34 mouse cellular contexts compared by ENCODE assay signal in the genomic region with DNA sequence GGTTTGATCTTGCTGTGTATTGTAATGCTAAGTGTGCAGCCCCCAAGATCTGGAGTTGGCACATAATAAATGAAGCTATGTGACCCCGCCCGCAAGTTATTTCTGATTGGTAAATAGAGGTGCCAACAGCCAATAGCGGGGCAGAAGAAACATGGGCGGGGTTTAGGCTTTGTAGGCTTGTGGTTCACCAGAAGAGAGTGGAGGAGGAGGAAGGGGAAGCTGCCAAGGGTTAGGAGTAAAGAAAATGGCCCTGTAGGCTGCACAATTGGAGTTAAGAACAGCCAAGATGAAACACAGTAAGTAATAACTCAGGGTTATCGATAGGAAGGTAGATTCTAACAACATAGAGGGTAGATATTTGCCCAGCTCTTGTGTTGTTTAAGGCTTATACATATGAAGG. TPM values are rescaled to one million over a fixed set of nuclear protein-coding genes. Genes with fewer than 3 reads are reported as not detected.
A peak's percentile ranks its signal among the peaks of the same experiment; 100 is the strongest.
DNase-seq lines count a peak whose midpoint lies in the region; ATAC-seq and TF ChIP-seq lines count a peak whose summit lies in the region.
"Had no signal": no experiment of that assay in that cellular context is flagged by ENCODE, and none has a peak within 500 bp of the region (broad histone marks: within the 10 kb centered on the region; RNA-seq: fewer than 3 reads in every experiment).

No protein-coding gene starts in this region.

- no peaks in the 10 kb centered on the region for H3K79me2 ChIP-seq in CH12.LX (replicated peaks; ENCODE audit: control insufficient read depth, extremely low read depth, insufficient read depth, poor library complexity, severe bottlenecking)

- no peak for TF ChIP-seq EP300 in CH12.LX (IDR thresholded peaks at IDR 0.05; ENCODE audit: low read length)

- ATAC-seq in forebrain, embryonic 16.5 days: peak; percentile 16; the same call in 1 of the 2 replicates
- ATAC-seq in granulocyte monocyte progenitor cell, adult 5-6 weeks (replicated peaks; ENCODE audit: poor library complexity, severe bottlenecking): peak; percentile 52
- no peak for ATAC-seq in frontal cortex, adult (ENCODE audit: low TSS enrichment)
- ATAC-seq: liver, postnatal 0 days had no signal

- H3K9me3 ChIP-seq in forebrain, embryonic 16.5 days (ENCODE audit: control insufficient read depth, low read length): no peaks in the 10 kb centered on the region
- no peaks in the 10 kb centered on the region for H3K9me3 ChIP-seq in forebrain, embryonic 10.5 days
- H3K9me3 ChIP-seq in CH12.LX (replicated peaks; ENCODE audit: low read length): no peaks in the 10 kb centered on the region
- H3K9me3 ChIP-seq: embryonic facial prominence, embryonic 10.5 days; embryonic facial prominence, embryonic 15.5 days; heart, embryonic 10.5 days; heart, embryonic 15.5 days; hindbrain, embryonic 13.5 days; kidney, embryonic 15.5 days; limb, embryonic 13.5 days; megakaryocyte, embryonic 14.5 days had no signal

- no peaks in the 10 kb centered on the region for H3K27me3 ChIP-seq in forebrain, embryonic 16.5 days (replicated peaks; ENCODE audit: control insufficient read depth, insufficient read depth, low read length)
- H3K27me3 ChIP-seq in forebrain, embryonic 10.5 days (ENCODE audit: poor library complexity, severe bottlenecking): peaks cover 4% of the 10 kb centered on the region; the same call in 1 of the 2 replicates
- no peaks in the 10 kb centered on the region for H3K27me3 ChIP-seq in CH12.LX (replicated peaks)
- H3K27me3 ChIP-seq: embryonic facial prominence, embryonic 15.5 days; hindbrain, embryonic 13.5 days; kidney, embryonic 15.5 days; megakaryocyte, embryonic 14.5 days had no signal

- DNase-seq in forebrain, embryonic 10.5 days (ENCODE audit: extremely low spot score, low spot score): no peak
- DNase-seq in CH12.LX (ENCODE audit: extremely low read depth): peak; percentile 85
- DNase-seq in kidney, postnatal 14 days: no peak
- no peak for DNase-seq in adrenal gland, adult 2 months
- DNase-seq: adrenal gland, postnatal 14 days; B cell, adult 2 months; cerebellum, adult 18-20 months; cerebellum, postnatal 10 days; gastrocnemius, postnatal 14 days; heart, adult 11 months; kidney, adult 18-20 months; kidney, postnatal 36 days; liver, postnatal 0 days; lung, postnatal 36 days; midbrain, embryonic 14.5 days; thymus, postnatal 25 days had no signal

- no peak for TF ChIP-seq RAD21 in CH12.LX (IDR thresholded peaks at IDR 0.05; ENCODE audit: low read depth, low read length)

- H3K27ac ChIP-seq in forebrain, embryonic 16.5 days (ENCODE audit: low read length): no peak overlapping the region
- no peak overlapping the region for H3K27ac ChIP-seq in forebrain, embryonic 10.5 days
- H3K27ac ChIP-seq in CH12.LX (ENCODE audit: insufficient read depth, low read depth): no peak overlapping the region
- H3K27ac ChIP-seq: embryonic facial prominence, embryonic 10.5 days; embryonic facial prominence, embryonic 15.5 days; heart, embryonic 10.5 days; heart, embryonic 15.5 days; hindbrain, embryonic 13.5 days; kidney, embryonic 15.5 days; layer of hippocampus, adult 2 months; limb, embryonic 13.5 days had no signal

- H3K36me3 ChIP-seq in forebrain, embryonic 16.5 days (ENCODE audit: control insufficient read depth, insufficient read depth): no peaks in the 10 kb centered on the region
- no peaks in the 10 kb centered on the region for H3K36me3 ChIP-seq in forebrain, embryonic 10.5 days (replicated peaks)
- H3K36me3 ChIP-seq in CH12.LX (replicated peaks in 1 of 2; ENCODE audit: control insufficient read depth in 1 of 2, insufficient read depth in 1 of 2, low read length in 1 of 2): peaks cover 0 to 11% of the 10 kb centered on the region in 2 experiments
- H3K36me3 ChIP-seq: embryonic facial prominence, embryonic 10.5 days; embryonic facial prominence, embryonic 15.5 days; heart, embryonic 10.5 days; heart, embryonic 15.5 days; hindbrain, embryonic 13.5 days; kidney, embryonic 15.5 days; limb, embryonic 13.5 days had no signal

- TF ChIP-seq CTCF in CH12.LX (conservative IDR thresholded peaks at IDR 0.05 in 1 of 2, IDR thresholded peaks at IDR 0.05 in 1 of 2; ENCODE audit: low read depth in 2 of 2, low read length in 2 of 2): no peak

- no peak overlapping the region for H3K4me2 ChIP-seq in forebrain, embryonic 16.5 days (ENCODE audit: low read length)
- H3K4me2 ChIP-seq in CH12.LX (ENCODE audit: insufficient read depth, low read depth, poor library complexity, severe bottlenecking): peak overlapping the region; percentile 79
- H3K4me2 ChIP-seq: embryonic facial prominence, embryonic 15.5 days; heart, embryonic 15.5 days; hindbrain, embryonic 13.5 days; kidney, embryonic 15.5 days; limb, embryonic 13.5 days; liver, embryonic 11.5 days had no signal

- dilution Hi-C loops in CH12.LX (cut with MboI; ENCODE audit: extremely low pct_ligation_motif_present, extremely low pct_unique_long_range_greater_than_20kb, low sequenced_read_pairs): no loop called here

- WGBS in forebrain, embryonic 16.5 days: 76% methylated on average over 5 of the region's 5 CpGs
- 80% methylated on average over 5 of the region's 5 CpGs for whole genome bisulfite sequencing in forebrain, embryonic 10.5 days

- H3K9ac ChIP-seq in forebrain, embryonic 16.5 days (replicated peaks; ENCODE audit: low read depth, low read length): no peak overlapping the region
- H3K9ac ChIP-seq in CH12.LX (ENCODE audit: insufficient read depth, low read depth): peak overlapping the region; percentile 37
- H3K9ac ChIP-seq: embryonic facial prominence, embryonic 15.5 days; heart, embryonic 15.5 days; hindbrain, embryonic 13.5 days; kidney, embryonic 15.5 days; limb, embryonic 13.5 days; liver, postnatal 0 days had no signal

- in situ Hi-C loops in CH12.LX (cut with MboI; ENCODE audit: low pct_ligation_motif_present, low pct_unique_long_range_greater_than_20kb, low sequenced_read_pairs): no loop called here

- H3K4me3 ChIP-seq in forebrain, embryonic 16.5 days (replicated peaks; ENCODE audit: low read length): no peak overlapping the region
- H3K4me3 ChIP-seq in forebrain, embryonic 10.5 days: no peak overlapping the region
- peak overlapping the region; percentile 47 to 77 (median 50) for H3K4me3 ChIP-seq in CH12.LX (replicated peaks in 1 of 3; ENCODE audit: low read depth in 2 of 3, low read length in 2 of 3, poor library complexity in 1 of 3)
- H3K4me3 ChIP-seq: embryonic facial prominence, embryonic 10.5 days; embryonic facial prominence, embryonic 15.5 days; heart, embryonic 10.5 days; heart, embryonic 15.5 days; hindbrain, embryonic 13.5 days; kidney, embryonic 15.5 days; layer of hippocampus, adult 2 months; limb, embryonic 13.5 days had no signal

- peak; percentile 75 for TF ChIP-seq POLR2A in CH12.LX (IDR thresholded peaks at IDR 0.05; ENCODE audit: low read depth, low read length)

- 0 out of 2 replicates have a peak, but pooled peaks cover 3% of the 10 kb centered on the region for H3K4me1 ChIP-seq in forebrain, embryonic 16.5 days (replicated peaks; ENCODE audit: control insufficient read depth, insufficient read depth, low read length)
- H3K4me1 ChIP-seq in forebrain, embryonic 10.5 days: no peaks in the 10 kb centered on the region
- H3K4me1 ChIP-seq in CH12.LX (ENCODE audit: control insufficient read depth in 1 of 2, insufficient read depth in 2 of 2): peaks cover 7 to 14% of the 10 kb centered on the region in 2 experiments
- H3K4me1 ChIP-seq: embryonic facial prominence, embryonic 10.5 days; embryonic facial prominence, embryonic 15.5 days; heart, embryonic 10.5 days had no signal

TF ChIP-seq in CH12.LX, 34 proteins besides CTCF, POLR2A, EP300 and RAD21:
- TF ChIP-seq TBP (conservative IDR thresholded peaks at IDR 0.05; ENCODE audit: low read depth, low read length) (peak; percentile 79), ZMIZ1 (IDR thresholded peaks at IDR 0.05; ENCODE audit: low read depth, low read length) (peak; percentile 64), HCFC1 (IDR thresholded peaks at IDR 0.05; ENCODE audit: low read depth, low read length) (peak; percentile 20; the same call in 1 of the 2 replicates), RCOR1 (conservative IDR thresholded peaks at IDR 0.05; ENCODE audit: low read depth, low read length) (no peak), MXI1 (IDR thresholded peaks at IDR 0.05; ENCODE audit: low read depth, low read length) (peak; percentile 43; the same call in 1 of the 2 replicates), MAX (IDR thresholded peaks at IDR 0.05; ENCODE audit: low read length) (no peak), MAZ (IDR thresholded peaks at IDR 0.05; ENCODE audit: low read depth, low read length) (no peak), MAFK (IDR thresholded peaks at IDR 0.05; ENCODE audit: insufficient replicate concordance, low read length) (no peak), ELF1 (IDR thresholded peaks at IDR 0.05; ENCODE audit: low read depth, low read length) (peak; percentile 30; the same call in 1 of the 2 replicates), NRF1 (IDR thresholded peaks at IDR 0.05; ENCODE audit: low read depth, low read length) (no peak), NELFE (IDR thresholded peaks at IDR 0.05; ENCODE audit: low read depth, low read length) (peak; percentile 65), TCF12 (IDR thresholded peaks at IDR 0.05; ENCODE audit: low read depth, low read length) (peak; percentile 54; the same call in 1 of the 2 replicates)

RNA-seq across cellular contexts. Expression of a gene that starts 25.6 kb away (rescaled TPM):
- not detected in 2 replicates for polyA plus RNA-seq in forebrain, embryonic 16.5 days (2015; fragmentation: Nextera tagmentation; extraction: Ambion mirVana)
- polyA plus RNA-seq in forebrain, embryonic 10.5 days (2016; fragmentation: Nextera tagmentation; extraction: Ambion mirVana): 0.06 TPM in 1 of 2 replicates, not detected in the other
- total RNA-seq in CH12.LX (2012; rRNA removed): 1.6 and 2.0 TPM in 2 replicates
- total RNA-seq in CH12.LX (2014; rRNA removed): 0.69 and 0.83 TPM in 2 replicates
- 3.8 and 4.5 TPM in 2 replicates for polyA plus RNA-seq in CH12.LX (2012; ENCODE audit: insufficient read length, low read depth)
- not detected in 2 replicates for total RNA-seq in granulocyte monocyte progenitor cell, adult 5-6 weeks (2014; fragmentation: Nextera tagmentation)
- 0.47 TPM in 1 of 2 replicates, not detected in the other for total RNA-seq in granulocyte monocyte progenitor cell, adult 5-6 weeks (2017)
- under 1 TPM in 1 of 2 experiments, not detected in 1; 0.17 TPM for total RNA-seq in adrenal gland, adult 2 months (2021)
- not detected in 2 replicates for polyA plus RNA-seq in adrenal gland, adult 2 months (2012; rRNA removed)
- total RNA-seq: ES-E14; gastrocnemius, postnatal 14 days; heart, postnatal 25 days; layer of hippocampus, adult 2 months; monocyte, adult 5-6 weeks had no signal
- polyA plus RNA-seq: embryonic facial prominence, embryonic 10.5 days; embryonic facial prominence, embryonic 15.5 days; heart, embryonic 15.5 days; hindbrain, embryonic 13.5 days; midbrain, embryonic 14.5 days; neural tube, embryonic 14.5 days; small intestine, adult 2 months had no signal

RNA-seq across cellular contexts. Expression of a gene that starts 53.9 kb away (rescaled TPM):
- polyA plus RNA-seq in forebrain, embryonic 16.5 days (2015; fragmentation: Nextera tagmentation; extraction: Ambion mirVana): 0.86 and 0.92 TPM in 2 replicates
- polyA plus RNA-seq in forebrain, embryonic 10.5 days (2016; fragmentation: Nextera tagmentation; extraction: Ambion mirVana): 0.09 and 0.23 TPM in 2 replicates
- 11.8 and 15.1 TPM in 2 replicates for total RNA-seq in CH12.LX (2012; rRNA removed)
- 24.5 and 26.3 TPM in 2 replicates for total RNA-seq in CH12.LX (2014; rRNA removed)
- 18.3 and 22.4 TPM in 2 replicates for polyA plus RNA-seq in CH12.LX (2012; ENCODE audit: insufficient read length, low read depth)
- not detected in 2 replicates for total RNA-seq in granulocyte monocyte progenitor cell, adult 5-6 weeks (2014; fragmentation: Nextera tagmentation)
- total RNA-seq in granulocyte monocyte progenitor cell, adult 5-6 weeks (2017): 0.36 TPM in 1 of 2 replicates, not detected in the other
- 1 to 10 TPM; 2.8 to 3.4 TPM for total RNA-seq in adrenal gland, adult 2 months (2021)
- 0.33 TPM in 1 of 2 replicates, not detected in the other for polyA plus RNA-seq in adrenal gland, adult 2 months (2012; rRNA removed)
- total RNA-seq: gastrocnemius, postnatal 14 days; heart, postnatal 25 days had no signal

Comparison
In these comparisons a context has a peak if more than half of its experiments do, and no peak if none do; other contexts are left out.
1. H3K4me3 ChIP-seq: peak in CH12.LX (3 of 3); none in forebrain, embryonic 16.5 days (single experiment) and forebrain, embryonic 10.5 days (single experiment).
2. RNA of a gene that starts 53.9 kb away (polyA plus RNA-seq): 18.3 to 22.4 TPM in CH12.LX; 0.86 to 0.92 TPM in forebrain, embryonic 16.5 days, 0.09 to 0.23 TPM in forebrain, embryonic 10.5 days and 0.33 TPM in adrenal gland, adult 2 months; every median in the first group is over 10 times any median in the second.